Mouse (Mus musculus): ENCODE data around the gene Olfr380.

Olfr380 gene

GRCm38 (mm10) chr11:73457408-73457807 lies at the start of gene Olfr380:
TSS of gene Olfr380 (minus strand) at chr11:73457508.
- no peak for DNase-seq

GRCm38 (mm10) chr11:73491503-73491902 lies 34.2 kb upstream of the Olfr380 start, which contains the start of gene Olfr381:
TSS of gene Olfr381 (minus strand) at chr11:73491603.
- no peak for DNase-seq

- no peak for DNase-seq
Measured at GRCm38 (mm10) chr11:73428377-73428776, 28.9 kb downstream of the Olfr380 start, which contains the start of gene Olfr378. TSS of gene Olfr378 (minus strand) at chr11:73428477.
